Mouse (Mus musculus) frontal cortex, postnatal 36 days (tissue): Measurements from ENCODE around the gene Vmn1r26.
"Not testable (repeated sequence)": the region's sequence is repeated elsewhere in the genome, so short reads cannot be mapped to it uniquely, and the experiment has no call there.

Experiments used
- DNase-seq, 2 experiments: peaks; one replicate each; pipeline ENCODE4 v3.0.0; 2022; ENCODE audit warnings: low spot score in 2 of 2

Gene Vmn1r26

DNA sequence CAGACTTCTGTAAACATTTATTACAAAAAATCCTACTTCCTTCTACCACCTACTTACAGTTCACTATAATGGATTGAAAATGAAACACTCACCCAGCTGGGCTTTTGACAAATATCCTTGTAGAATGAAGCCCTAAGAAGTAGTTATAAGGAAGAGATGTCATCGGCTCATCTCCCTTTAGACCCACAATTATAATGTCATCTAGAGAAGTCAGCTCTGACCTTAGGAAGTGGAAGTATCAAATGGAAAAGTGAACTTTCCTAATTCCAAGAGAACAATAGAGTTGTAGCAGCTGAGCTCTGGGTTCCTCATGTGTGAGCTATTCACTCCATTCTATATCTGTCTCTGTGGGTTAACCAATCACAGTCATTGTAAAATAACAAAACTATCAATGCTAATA lies at the start of gene Vmn1r26:
Gene Vmn1r26, minus strand, starts transcription at position 101 of the 400 bp plus-strand sequence.
- no peak for DNase-seq

DNA sequence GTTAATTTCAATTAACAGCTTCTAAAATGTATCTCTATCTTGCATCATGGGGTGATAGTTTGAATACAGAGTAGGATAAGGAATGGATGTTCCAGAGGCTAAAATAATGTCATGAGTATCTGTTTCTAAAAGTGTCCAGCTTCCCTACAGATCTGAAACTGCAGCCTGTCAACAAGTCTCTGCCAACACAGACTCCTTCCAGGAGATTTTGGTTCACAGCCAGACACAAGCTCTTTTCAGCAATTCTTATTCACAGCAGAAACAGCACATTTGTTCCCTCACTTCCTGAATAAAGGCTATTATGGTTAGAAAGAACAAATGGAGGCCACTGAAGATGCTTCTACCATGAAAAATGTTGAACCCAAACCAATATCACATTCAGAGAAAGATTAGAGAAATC lies 29.1 kb upstream of the Vmn1r26 start:
- DNase-seq = peak; percentile 11 to 47

DNA sequence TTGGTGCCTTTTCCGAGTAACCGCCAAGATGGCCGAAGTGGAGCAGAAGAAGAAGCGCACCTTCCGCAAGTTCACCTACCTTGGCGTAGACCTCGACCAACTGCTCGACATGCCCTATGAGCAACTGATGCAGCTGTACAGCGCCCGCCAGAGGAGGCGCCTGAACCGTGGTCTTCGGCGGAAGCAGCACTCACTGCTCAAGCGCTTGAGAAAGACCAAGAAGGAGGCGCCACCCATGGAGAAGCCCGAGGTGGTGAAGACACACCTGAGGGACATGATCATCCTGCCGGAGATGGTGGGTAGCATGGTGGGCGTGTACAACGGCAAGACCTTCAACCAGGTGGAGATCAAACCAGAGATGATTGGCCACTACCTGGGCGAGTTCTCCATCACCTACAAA lies 2.5 kb upstream of the Vmn1r26 start:
- peak in 1 of 2 experiments; percentile 0 for DNase-seq

- no peak for DNase-seq
These were observed 34.2 kb downstream of the Vmn1r26 start, which contains the start of gene Vmn1r25 for GRCm38 (mm10) chr6:57980710-57981109. Gene Vmn1r25 (minus strand): TSS chr6:57980810.

DNA sequence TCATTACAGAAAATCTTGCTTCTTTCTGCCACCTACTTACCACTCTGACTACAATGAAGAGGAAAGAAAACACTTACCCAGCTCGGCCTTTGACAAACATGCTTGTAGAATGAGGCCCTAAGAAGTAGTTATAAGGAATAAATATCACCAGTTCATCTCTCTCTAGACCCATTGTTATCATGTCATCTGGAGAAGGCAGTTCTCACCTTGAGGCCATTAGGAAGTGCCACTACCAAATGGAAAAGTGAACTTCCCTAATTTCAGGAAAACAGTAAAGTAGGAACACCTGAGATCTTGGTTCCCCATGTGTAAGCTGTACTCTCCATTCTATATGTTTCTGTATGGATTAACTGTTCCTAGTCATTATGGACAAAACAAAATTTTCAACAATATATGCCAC lies 53.6 kb downstream of the Vmn1r26 start, which contains the start of gene Vmn1r24:
Gene Vmn1r24, minus strand, starts transcription at position 101 of the 400 bp plus-strand sequence.
- DNase-seq = not testable (repeated sequence)
